In the genomic region with DNA sequence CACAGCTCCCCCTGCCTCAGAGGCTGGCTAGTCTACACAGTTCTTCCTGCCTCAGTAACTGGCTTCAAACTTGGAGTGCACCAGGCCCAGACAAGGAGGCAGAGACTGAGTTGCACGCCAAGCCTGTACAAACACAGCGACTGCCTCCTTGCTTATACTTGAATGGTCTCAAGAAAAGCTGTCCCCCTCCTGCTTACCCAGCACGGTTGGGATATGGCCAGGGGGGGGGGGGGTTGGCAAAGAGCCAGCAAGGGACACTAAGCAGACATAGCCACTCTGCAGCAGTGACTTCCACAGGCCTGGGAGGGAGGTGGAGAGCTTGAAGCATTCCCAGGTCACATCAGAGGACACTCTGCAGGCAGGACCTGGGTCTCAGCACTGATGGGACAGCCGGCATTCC, we compare ENCODE assay signal across 11 mouse cellular contexts.
DNase-seq lines count a peak whose midpoint lies in the region; ATAC-seq and TF ChIP-seq lines count a peak whose summit lies in the region.
"Had no signal": no experiment of that assay in that cellular context is flagged by ENCODE, and none has a peak within 500 bp of the region (broad histone marks: within the 10 kb centered on the region; RNA-seq: fewer than 3 reads in every experiment).

No protein-coding gene starts in this region.

- no peak overlapping the region for H3K4me3 ChIP-seq in heart, embryonic 12.5 days
- no peak overlapping the region for H3K4me3 ChIP-seq in limb, embryonic 14.5 days (replicated peaks; ENCODE audit: low read length)
- H3K4me3 ChIP-seq: liver, embryonic 15.5 days had no signal

- no peak for DNase-seq in heart, adult 11 months
- peak; percentile 51 for DNase-seq in retina, postnatal 1 day
- no peak for DNase-seq in retina, embryonic 14.5 days (ENCODE audit: low spot score)
- no peak for DNase-seq in limb, embryonic 14.5 days (ENCODE audit: low spot score)
- DNase-seq in cerebellum, postnatal 36 days, result no peak
- DNase-seq in cerebellum, postnatal 25 days, result no peak
- no peak for DNase-seq in urinary bladder, postnatal 36 days (ENCODE audit: low spot score in 2 of 2)
- DNase-seq: B cell, adult 2 months; thymus, postnatal 25 days had no signal

- peaks cover 50% of the 10 kb centered on the region for H3K4me1 ChIP-seq in heart, embryonic 12.5 days (replicated peaks)
- H3K4me1 ChIP-seq in limb, embryonic 14.5 days (ENCODE audit: control insufficient read depth, insufficient read depth, low read length), result peaks cover 48% of the 10 kb centered on the region
- H3K4me1 ChIP-seq: liver, embryonic 15.5 days had no signal

- no peak overlapping the region for H3K4me2 ChIP-seq in heart, embryonic 12.5 days
- no peak overlapping the region for H3K4me2 ChIP-seq in limb, embryonic 14.5 days (replicated peaks; ENCODE audit: low read depth, low read length, severe bottlenecking)
- H3K4me2 ChIP-seq: liver, embryonic 15.5 days had no signal

- 0 out of 2 replicates have a peak overlapping the region, but pooled peaks have one; percentile 11 for H3K9ac ChIP-seq in heart, embryonic 12.5 days
- peak overlapping the region; percentile 34; the same call in 1 of the 2 replicates for H3K9ac ChIP-seq in limb, embryonic 14.5 days (ENCODE audit: low read depth, low read length, severe bottlenecking)
- H3K9ac ChIP-seq: liver, embryonic 15.5 days had no signal

- peak overlapping the region; percentile 69 for H3K27ac ChIP-seq in heart, embryonic 12.5 days (ENCODE audit: poor library complexity, severe bottlenecking)
- H3K27ac ChIP-seq in limb, embryonic 14.5 days (replicated peaks; ENCODE audit: low read depth, low read length), result peak overlapping the region; percentile 58
- H3K27ac ChIP-seq: liver, embryonic 15.5 days had no signal

- TF ChIP-seq POLR2A in limb, embryonic 14.5 days (IDR thresholded peaks at IDR 0.05; ENCODE audit: borderline replicate concordance, extremely low read depth, insufficient read depth, insufficient read length), result no peak

- peak; percentile 82 for ATAC-seq in heart, embryonic 12.5 days (ENCODE audit: insufficient number of reproducible peaks, low FRiP score)
- peak; percentile 53; the same call in 1 of the 2 replicates for ATAC-seq in limb, embryonic 14.5 days (ENCODE audit: low FRiP score, low read depth)

- H3K36me3 ChIP-seq in heart, embryonic 12.5 days, result no peaks in the 10 kb centered on the region
- H3K36me3 ChIP-seq in limb, embryonic 14.5 days (ENCODE audit: control insufficient read depth, insufficient read depth, low read length), result peaks cover 3% of the 10 kb centered on the region; the same call in 1 of the 2 replicates
- H3K36me3 ChIP-seq: liver, embryonic 15.5 days had no signal

- no peaks in the 10 kb centered on the region for H3K9me3 ChIP-seq in heart, embryonic 12.5 days (replicated peaks)
- no peaks in the 10 kb centered on the region for H3K9me3 ChIP-seq in limb, embryonic 14.5 days (ENCODE audit: control insufficient read depth, low read length)
- H3K9me3 ChIP-seq: liver, embryonic 15.5 days had no signal

- 10% methylated on average over 4 of the region's 4 CpGs for WGBS in heart, embryonic 12.5 days
- 29% methylated on average over 4 of the region's 4 CpGs for WGBS in limb, embryonic 14.5 days

- no peaks in the 10 kb centered on the region for H3K27me3 ChIP-seq in heart, embryonic 12.5 days (replicated peaks)
- H3K27me3 ChIP-seq in limb, embryonic 14.5 days (ENCODE audit: control insufficient read depth, insufficient read depth, low read length), result no peaks in the 10 kb centered on the region
- H3K27me3 ChIP-seq: liver, embryonic 15.5 days had no signal
